Mouse (Mus musculus) lung, postnatal 10 days (tissue): Measurements from ENCODE around the gene Cnga1.

Experiments used
- DNase-seq: peaks from one replicate; pipeline ENCODE4 v3.0.0; 2021

The Cnga1 gene

DNA sequence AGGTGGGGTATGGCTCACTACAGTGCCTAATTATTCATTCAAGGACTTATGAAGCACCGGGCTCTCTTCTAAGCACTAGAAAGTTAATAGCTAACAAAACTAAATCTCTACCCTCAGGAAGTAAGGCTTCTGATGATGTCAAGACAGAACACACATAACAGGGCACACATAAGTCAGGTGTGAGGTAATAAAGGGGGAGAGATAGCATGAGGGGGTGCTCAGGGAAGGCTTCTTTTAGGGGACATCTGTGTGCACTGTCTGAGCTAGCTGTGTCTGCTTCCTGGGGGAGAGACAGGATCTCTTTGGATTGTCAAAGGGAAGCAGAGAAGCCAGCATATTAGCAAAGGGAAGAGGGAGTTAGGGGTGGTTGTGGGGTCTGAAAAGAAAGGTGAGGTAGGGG is at the start of gene Cnga1:
TSS of gene Cnga1 (minus strand) at position 101 of the 400 bp plus-strand sequence.
- DNase-seq, result no peak

DNA sequence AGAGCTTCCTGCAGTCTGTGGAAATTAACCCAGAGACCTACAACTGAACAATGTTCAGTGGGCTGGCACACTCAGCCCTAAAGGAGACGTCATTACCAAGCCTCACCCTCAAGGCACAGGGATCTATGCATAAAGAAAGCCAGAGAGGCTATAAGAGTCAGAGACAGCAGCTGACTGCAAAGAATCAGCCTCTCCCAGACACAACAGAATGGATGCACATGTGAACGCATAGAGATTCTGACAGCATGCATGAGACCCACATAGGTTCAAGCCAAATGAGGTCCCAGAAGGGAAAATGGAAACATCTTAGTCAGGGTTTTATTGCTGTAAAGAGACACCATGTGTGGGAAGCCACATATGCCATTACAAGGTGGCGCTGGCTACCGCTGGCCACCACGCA is 46.4 kb upstream of the Cnga1 start:
- no peak for DNase-seq

- no peak for DNase-seq
Measured at GRCm38 (mm10) chr5:72689556-72689955, 45.5 kb upstream of the Cnga1 start.

DNA sequence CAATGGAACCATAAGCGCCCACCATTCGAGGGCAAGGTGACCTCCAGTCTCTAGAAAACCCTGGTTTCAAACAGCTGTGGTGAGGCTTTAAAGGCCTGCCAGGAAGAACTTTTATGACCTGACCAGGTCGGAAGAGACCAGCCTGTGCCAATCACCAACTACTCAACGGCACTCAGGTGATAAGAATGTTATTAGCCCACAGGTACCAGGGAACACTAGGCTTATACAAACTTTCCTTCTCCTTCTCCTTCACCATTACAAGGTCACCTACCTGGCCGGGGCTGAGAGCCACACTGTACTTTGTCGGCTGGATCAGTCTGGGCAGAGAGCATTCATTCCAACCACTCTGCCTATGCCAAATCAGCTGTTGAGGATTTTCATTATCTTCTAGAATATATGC is 37.4 kb upstream of the Cnga1 start:
- no peak for DNase-seq

GRCm38 (mm10) chr5:72674994-72675542 is 31.0 kb upstream of the Cnga1 start:
- DNase-seq, result peak; percentile 11

DNA sequence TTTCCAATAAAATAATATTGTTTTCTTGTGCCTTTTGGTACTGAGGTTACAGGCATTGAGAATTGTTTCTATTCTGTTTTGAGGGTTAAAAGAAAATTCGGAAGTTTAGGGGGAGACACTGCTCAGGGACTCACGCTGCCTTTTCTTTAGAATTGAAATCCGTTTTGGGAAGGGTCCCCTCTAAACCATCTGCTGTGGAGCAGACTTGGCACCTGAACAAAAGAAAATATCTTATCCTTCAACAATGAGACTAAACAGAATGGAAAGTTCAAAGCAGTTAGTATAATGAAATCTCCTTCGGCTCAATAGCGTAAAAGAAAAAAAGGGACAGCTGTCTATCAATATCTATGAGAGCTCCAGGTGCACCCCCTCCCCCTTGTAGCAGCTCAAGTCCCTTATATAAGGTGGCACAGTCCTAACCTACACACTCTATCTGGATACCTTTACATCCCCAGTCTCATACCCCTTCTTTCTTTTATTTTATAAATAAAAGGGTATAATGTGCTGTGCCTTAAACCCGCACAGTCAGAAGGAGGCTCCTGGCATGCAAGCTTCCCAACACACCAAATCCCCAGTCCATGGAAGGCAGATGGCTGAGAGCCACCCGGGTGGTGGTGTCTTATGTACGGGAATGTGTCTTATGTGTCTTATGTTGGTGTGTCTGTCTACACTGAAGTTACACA is 27.1 kb upstream of the Cnga1 start:
- DNase-seq, result no peak

- DNase-seq, result no peak
Measured at GRCm38 (mm10) chr5:72668351-72668750, 24.3 kb upstream of the Cnga1 start.

GRCm38 (mm10) chr5:72666428-72666827 is 22.4 kb upstream of the Cnga1 start:
- no peak for DNase-seq

DNA sequence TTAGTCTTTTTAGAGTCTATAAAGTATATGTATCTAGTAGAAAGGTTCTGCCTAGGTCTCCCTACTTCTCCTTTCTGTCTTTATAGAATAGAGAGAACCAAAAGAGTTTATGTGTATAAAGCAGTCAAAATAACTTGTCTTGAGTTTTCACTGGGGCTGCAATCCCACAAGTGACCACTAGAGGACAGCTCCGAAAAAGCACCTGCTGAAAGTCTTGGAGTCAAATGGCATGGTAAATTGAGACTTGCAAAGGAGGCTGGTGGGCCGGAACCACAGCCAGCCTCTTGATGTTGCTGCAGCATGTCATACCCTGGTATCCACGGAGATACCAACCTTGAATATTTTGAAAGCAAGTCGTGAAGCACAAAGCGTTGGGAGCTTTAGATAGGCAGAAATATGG is 21.2 kb upstream of the Cnga1 start:
- peak; percentile 65 for DNase-seq

DNA sequence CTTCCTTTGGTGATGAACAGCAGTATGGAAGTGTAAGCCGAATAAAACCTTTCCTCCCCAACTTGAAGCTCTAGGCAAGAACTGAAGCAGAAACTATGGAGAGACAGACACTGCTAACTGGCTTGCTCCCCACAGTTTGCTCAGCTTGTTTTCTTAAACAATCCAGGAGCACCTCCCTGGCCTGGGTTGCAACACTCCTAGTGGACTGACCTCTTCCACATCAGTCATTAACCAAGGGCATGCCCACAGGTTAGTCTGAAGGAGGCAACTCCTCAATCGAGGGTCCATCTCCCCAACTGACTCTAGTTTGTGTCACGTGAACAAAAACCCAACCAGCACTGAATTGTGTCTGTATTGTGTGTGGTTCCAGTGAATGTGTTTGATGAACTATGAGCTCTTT is 20.8 kb upstream of the Cnga1 start:
- no peak for DNase-seq

DNA sequence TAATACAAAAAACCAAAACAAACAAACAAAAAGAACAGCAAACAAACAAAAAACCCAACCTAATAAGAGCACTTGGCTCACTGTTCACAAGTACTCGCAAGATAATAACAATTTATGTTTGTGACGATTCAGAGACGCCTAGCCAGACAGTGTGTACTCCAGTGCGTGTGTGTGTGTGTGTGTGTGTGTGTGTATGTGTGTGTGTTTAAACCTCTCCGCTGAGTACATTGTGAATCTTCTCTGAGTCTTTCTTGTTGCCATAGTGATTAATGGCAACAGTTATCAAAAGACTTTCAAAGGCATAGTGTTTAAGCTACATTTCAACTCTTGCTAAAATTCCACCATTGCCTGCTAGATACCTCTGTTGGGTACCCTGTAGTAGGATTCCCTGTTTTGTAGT is 20.1 kb upstream of the Cnga1 start:
- DNase-seq, result no peak

- DNase-seq, result no peak
Measured at GRCm38 (mm10) chr5:72661051-72661781, 17.1 kb upstream of the Cnga1 start.

- peak; percentile 33 for DNase-seq
Measured at GRCm38 (mm10) chr5:72658375-72658774, 14.3 kb upstream of the Cnga1 start.

GRCm38 (mm10) chr5:72656270-72656791 is 12.3 kb upstream of the Cnga1 start:
- no peak for DNase-seq

DNA sequence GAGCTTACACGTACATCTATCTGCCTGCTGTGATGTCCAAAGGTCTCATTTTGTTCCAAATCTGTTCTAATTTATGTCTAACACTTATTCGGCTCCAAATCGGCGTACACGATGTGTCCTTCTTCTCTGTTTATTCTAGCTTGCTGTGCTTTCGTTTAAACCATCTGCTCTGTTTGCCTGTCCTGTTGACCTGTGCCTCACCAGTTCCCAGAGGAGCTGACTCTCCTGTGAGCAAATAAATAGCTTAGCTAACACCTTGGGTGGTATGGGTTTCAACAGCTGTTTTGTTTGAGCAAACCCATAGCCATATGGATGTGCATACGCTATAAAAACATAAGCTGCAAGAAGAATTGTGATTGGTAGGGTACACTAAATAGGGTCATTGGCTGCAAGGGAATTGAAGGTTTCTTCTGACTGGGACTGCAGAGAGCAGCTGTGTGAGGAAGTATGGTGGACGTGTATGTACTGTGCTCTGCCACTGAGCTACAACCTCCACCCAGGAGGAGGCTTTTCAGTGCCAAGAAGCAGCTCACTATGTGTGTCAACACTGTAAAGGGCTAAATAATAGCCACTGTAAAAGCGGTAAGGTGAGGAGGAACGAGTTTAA is 9.1 kb upstream of the Cnga1 start:
- no peak for DNase-seq

DNA sequence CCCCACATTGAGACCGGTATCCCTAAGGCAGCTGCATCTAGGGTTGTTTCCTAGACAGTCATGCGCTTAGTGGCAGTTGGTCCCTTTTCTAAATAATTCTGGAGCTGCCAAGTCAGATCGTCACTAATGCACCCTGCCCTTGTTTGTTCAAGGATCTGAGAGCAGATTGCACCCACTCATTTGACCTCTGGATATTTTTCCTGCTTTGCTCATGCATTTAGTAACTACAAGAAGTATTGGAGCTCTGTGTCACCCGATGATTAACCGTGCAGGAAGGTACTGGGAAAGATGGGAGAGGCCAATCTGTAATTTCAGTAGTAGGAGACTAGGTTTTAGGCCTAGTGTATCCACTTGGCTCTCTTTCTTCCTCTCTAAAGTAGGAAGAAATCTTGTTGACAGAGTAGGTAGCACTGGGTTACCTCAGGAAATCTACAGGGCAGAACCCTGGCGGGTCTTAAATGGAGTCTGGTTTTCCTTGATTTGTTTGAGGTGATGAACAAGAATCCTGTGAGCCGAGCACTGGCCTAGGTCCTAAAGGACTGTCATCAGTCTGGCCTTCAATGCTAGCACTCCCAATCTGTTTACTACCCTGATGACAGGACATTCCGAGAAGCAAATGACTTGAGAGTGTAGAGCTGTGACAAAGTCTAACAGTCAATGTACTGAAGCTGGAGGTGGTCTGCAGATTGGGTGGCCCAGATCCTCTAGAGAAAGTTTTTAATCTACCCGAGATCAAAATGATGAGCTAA is 5.1 kb upstream of the Cnga1 start:
- no peak for DNase-seq

DNA sequence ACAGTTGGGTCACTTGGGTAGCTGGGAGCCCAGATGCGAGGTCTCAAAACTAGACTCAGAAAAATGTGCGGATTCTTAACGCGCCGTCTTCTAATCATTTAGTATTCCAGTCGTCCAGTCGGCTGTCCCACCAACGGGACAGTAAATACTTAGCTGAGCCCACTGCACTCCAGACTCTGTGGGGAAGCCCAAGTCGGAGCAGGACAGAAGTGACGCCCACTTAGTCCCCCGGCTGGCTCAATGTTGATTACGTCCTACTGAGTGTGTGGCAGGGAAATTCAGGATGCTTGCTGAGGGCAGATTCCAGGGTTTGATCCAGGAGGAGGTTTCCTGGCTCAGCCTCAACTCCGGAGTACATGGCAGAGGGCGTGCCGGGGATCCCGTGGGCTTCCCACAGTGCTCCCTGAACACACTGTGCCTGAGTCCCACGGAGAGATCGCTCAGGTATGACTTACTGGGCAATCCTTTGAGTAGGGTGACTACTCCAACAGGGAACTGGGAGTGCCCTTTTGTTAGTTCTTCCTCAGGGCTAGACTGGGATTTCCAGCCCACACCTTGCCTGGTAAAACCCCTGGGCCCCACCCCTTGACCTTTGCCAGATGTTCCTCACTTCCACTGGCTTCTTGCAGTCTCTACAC is 4.0 kb upstream of the Cnga1 start:
- peak; percentile 7 for DNase-seq

DNA sequence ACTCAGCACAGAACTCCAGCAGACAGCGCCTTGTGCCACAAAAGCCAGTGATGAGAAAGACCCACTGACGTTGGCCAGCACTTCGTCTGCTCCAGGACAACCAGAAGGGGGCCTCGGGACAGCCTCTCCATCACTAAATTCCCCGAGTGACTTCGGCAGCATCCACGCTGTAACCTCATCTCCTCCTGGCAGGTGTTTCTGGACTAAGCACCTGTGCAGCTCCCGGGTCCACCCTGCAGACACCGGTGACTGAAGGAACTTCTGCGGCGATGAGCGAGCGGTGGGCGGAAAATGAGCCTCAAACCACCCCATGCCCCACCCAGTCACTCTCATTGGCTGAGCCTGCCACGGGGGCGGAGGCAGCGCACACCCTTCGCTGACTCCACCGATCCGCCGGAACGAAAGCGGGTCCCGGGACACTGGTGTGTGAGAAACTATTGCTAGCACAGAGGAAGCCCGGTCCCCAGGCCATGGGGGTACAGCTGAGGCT is 3.4 kb upstream of the Cnga1 start, which contains the start of gene Nipal1:
TSS of gene Nipal1 (plus strand) at position 378 of the 490 bp plus-strand sequence.
- DNase-seq, result peak; percentile 80

DNA sequence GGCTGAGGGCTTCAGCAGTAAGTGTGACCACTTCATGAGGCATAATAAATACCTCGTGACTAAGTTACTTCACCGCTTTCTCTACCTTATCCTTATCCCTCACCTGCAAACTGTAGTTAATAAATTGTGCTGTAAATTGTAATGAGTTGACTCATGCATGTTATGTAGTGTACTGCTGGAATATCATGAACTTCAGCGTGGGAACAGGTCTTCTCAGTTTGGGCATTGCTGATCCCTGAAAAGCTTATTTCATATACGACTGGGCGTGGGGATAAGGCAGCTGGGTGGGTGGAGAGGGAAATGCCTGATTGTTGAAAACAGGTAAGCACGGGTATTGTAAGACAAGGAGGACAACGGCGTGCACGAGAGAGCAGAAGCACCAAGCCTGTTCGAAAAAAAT is 2.9 kb upstream of the Cnga1 start:
- DNase-seq, result no peak

- DNase-seq, result no peak
Measured at GRCm38 (mm10) chr5:72646131-72646530, 2.1 kb upstream of the Cnga1 start.

DNA sequence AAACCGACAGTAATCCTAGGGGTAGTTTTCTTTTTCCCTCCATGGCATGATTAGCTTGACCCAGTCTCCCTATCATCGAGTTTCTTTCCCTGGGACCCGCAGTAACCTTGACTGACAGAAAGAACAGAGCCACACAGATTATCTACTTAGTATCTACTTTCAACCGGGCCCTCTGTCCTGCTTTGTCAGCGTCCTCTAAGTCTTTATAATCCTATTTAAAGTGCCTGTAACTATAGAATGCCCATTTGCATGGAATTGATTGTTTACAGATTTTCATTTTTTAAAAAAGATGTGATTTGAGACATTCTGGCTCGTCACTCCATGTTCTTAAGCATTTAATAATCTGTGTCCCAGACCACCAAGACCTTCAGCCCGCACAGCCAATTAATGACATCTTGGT is 420 bp downstream of the Cnga1 start:
- no peak for DNase-seq

GRCm38 (mm10) chr5:72640072-72640471 is 4.0 kb downstream of the Cnga1 start:
- DNase-seq, result no peak
